Mouse (Mus musculus) heart, embryonic 12.5 days (tissue): ENCODE measurements around the gene Ghrl. TPM values are rescaled to one million over a fixed set of nuclear protein-coding genes. Genes with fewer than 3 reads are reported as not detected.
"Not testable (repeated sequence)": the region's sequence is repeated elsewhere in the genome, so short reads cannot be mapped to it uniquely, and the experiment has no call there.

Experiments
- ATAC-seq: fragments of 200-750 bp; cut with Nextera tagmentation; 2 replicates; pipeline ENCODE4 v1.8.0; 2017; ENCODE audit warnings: moderate TSS enrichment, moderate library complexity; ENCODE audit not compliant: insufficient number of reproducible peaks, low FRiP score
- H3K27ac ChIP-seq: fragments of 300-500 bp; sonication (generic); 2 replicates; pipeline ENCODE4 v1.5.1; 2016; ENCODE audit warnings: mild to moderate bottlenecking, moderate library complexity; ENCODE audit not compliant: poor library complexity, severe bottlenecking
- H3K27me3 ChIP-seq: fragments of 300-500 bp; sonication (generic); replicated peaks from 2 replicates; pipeline ENCODE4 v1.6.1; 2016; ENCODE audit warnings: mild to moderate bottlenecking, moderate library complexity
- H3K36me3 ChIP-seq: fragments of 300-500 bp; sonication (generic); 2 replicates; pipeline ENCODE4 v1.6.1; 2016; ENCODE audit warnings: mild to moderate bottlenecking, moderate library complexity
- H3K4me1 ChIP-seq: fragments of 300-500 bp; sonication (generic); replicated peaks from 2 replicates; pipeline ENCODE4 v1.6.1; 2016; ENCODE audit warnings: mild to moderate bottlenecking
- H3K4me2 ChIP-seq: fragments of 300-500 bp; sonication (generic); 2 replicates; pipeline ENCODE4 v1.6.1; 2016; ENCODE audit warnings: mild to moderate bottlenecking, moderate library complexity
- H3K4me3 ChIP-seq: fragments of 300-500 bp; sonication (generic); 2 replicates; pipeline ENCODE4 v1.5.1; 2016; ENCODE audit warnings: mild to moderate bottlenecking
- H3K9ac ChIP-seq: fragments of 300-500 bp; sonication (generic); 2 replicates; pipeline ENCODE4 v1.6.1; 2016; ENCODE audit warnings: mild to moderate bottlenecking, moderate library complexity
- H3K9me3 ChIP-seq: fragments of 300-500 bp; sonication (generic); replicated peaks from 2 replicates; pipeline ENCODE4 v1.6.1; 2016; ENCODE audit warnings: mild to moderate bottlenecking, moderate library complexity
- WGBS: fragments of 180-500 bp; shearing (Covaris S2); methylation state at CpG from one replicate; pipeline ENCODE4 v1.1.7; 2016; 5-methylcytosine and 5-hydroxymethylcytosine counted together
- polyA plus RNA-seq: library from polyadenylated mRNA; unstranded; fragments of >200 nt; fragmentation: Nextera tagmentation; extraction: Ambion mirVana; gene quantifications from 2 replicates; pipeline ENCODE4 v1.2.1, GENCODE M21; 2016

Ghrl gene
- polyA plus RNA-seq, 1 experiment from 2014 or later = not detected

GRCm38 (mm10) chr6:113679993-113680566 lies 39.6 kb downstream of the Ghrl start:
- WGBS = 76% methylated on average over 9 of the region's 9 CpGs
- no peak overlapping the region for H3K4me2 ChIP-seq
- H3K9ac ChIP-seq = no peak overlapping the region
- H3K27ac ChIP-seq = no peak overlapping the region
- no peak overlapping the region for H3K4me3 ChIP-seq
- no peak for ATAC-seq
- peaks cover 6% of the 10 kb centered on the region; the same call in 1 of the 2 replicates for H3K4me1 ChIP-seq
- H3K27me3 ChIP-seq = no peaks in the 10 kb centered on the region
- H3K9me3 ChIP-seq = no peaks in the 10 kb centered on the region
- no peaks in the 10 kb centered on the region for H3K36me3 ChIP-seq

DNA sequence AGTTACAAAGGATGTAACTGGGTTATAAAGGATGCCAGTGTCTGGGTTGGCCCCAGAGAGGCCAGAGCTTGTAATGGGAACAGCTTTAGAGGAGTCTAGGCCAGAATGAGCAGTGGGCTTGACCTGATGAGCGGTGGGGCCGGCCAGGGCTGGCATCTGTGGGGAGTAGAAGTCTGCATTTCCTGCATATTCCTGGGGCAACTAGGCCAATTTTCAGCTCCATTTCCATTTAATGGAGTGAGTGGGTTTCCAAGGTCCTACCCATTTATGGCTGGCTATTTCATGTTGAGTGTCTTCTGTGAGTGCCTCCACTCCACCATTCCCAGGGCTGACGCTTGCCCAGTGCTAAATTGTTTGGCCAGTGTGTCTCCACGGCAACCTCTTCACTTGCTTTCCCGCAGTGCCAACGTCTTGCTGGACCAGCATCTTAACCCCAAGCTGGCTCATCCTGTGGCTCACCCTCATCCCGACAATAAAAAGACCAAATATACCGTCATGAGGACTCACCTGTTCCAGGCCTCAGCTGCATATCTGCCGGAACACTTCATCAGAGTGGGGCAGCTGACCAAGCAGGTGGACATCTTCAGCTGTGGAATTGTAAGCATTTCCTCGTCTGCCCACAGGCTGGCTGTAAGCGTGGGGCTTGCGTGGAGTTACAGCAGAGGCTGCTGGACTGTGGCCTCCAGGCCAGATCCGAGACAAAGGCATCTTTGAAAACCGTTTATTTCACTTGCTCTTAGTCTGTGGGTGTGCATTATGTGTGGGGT lies 41.3 kb downstream of the Ghrl start:
- Histone ChIP-seq H3K4me2 (no peak overlapping the region), H3K4me3 (no peak overlapping the region), H3K9ac (no peak overlapping the region), H3K9me3 (no peaks in the 10 kb centered on the region), H3K27me3 (no peaks in the 10 kb centered on the region), H3K36me3 (0 out of 2 replicates have a peak, but pooled peaks cover 2% of the 10 kb centered on the region), H3K27ac (no peak overlapping the region), H3K4me1 (peaks cover 6% of the 10 kb centered on the region; the same call in 1 of the 2 replicates)
- no peak for ATAC-seq
- WGBS = 79% methylated on average over 14 of the region's 14 CpGs

- H3K4me3 ChIP-seq = no peak overlapping the region
- H3K9me3 ChIP-seq = no peaks in the 10 kb centered on the region
- H3K4me2 ChIP-seq = no peak overlapping the region
- H3K36me3 ChIP-seq = 0 out of 2 replicates have a peak, but pooled peaks cover 2% of the 10 kb centered on the region
- 65% methylated on average over 14 of the region's 14 CpGs for WGBS
- H3K27me3 ChIP-seq = no peaks in the 10 kb centered on the region
- ATAC-seq = no peak
- H3K27ac ChIP-seq = no peak overlapping the region
- H3K4me1 ChIP-seq = peaks cover 6% of the 10 kb centered on the region; the same call in 1 of the 2 replicates
- H3K9ac ChIP-seq = no peak overlapping the region
These were observed 42.5 kb downstream of the Ghrl start for GRCm38 (mm10) chr6:113677070-113677734.

GRCm38 (mm10) chr6:113675991-113676390 lies 43.7 kb downstream of the Ghrl start:
- Histone ChIP-seq H3K9ac (no peak overlapping the region), H3K36me3 (peaks cover 5% of the 10 kb centered on the region), H3K4me2 (no peak overlapping the region), H3K4me3 (no peak overlapping the region), H3K27me3 (no peaks in the 10 kb centered on the region), H3K4me1 (peaks cover 2% of the 10 kb centered on the region; the same call in 1 of the 2 replicates), H3K9me3 (peaks cover 8% of the 10 kb centered on the region), H3K27ac (no peak overlapping the region)
- ATAC-seq = no peak
- 92% methylated on average over 9 of the region's 9 CpGs for WGBS

GRCm38 (mm10) chr6:113675234-113675633 lies 44.4 kb downstream of the Ghrl start:
- ATAC-seq = no peak
- H3K27ac ChIP-seq = no peak overlapping the region
- H3K9me3 ChIP-seq = peaks cover 8% of the 10 kb centered on the region
- H3K4me1 ChIP-seq = no peaks in the 10 kb centered on the region
- H3K4me3 ChIP-seq = no peak overlapping the region
- no peak overlapping the region for H3K4me2 ChIP-seq
- WGBS = 71% methylated on average over 4 of the region's 4 CpGs
- H3K9ac ChIP-seq = no peak overlapping the region
- H3K36me3 ChIP-seq = peaks cover 5% of the 10 kb centered on the region
- H3K27me3 ChIP-seq = no peaks in the 10 kb centered on the region

- Histone ChIP-seq H3K4me2 (no peak overlapping the region), H3K9me3 (peaks cover 8% of the 10 kb centered on the region), H3K36me3 (peaks cover 5% of the 10 kb centered on the region), H3K4me3 (no peak overlapping the region), H3K4me1 (peaks cover 17% of the 10 kb centered on the region), H3K27me3 (no peaks in the 10 kb centered on the region), H3K9ac (no peak overlapping the region), H3K27ac (no peak overlapping the region)
- 81% methylated on average over 6 of the region's 6 CpGs for WGBS
- ATAC-seq = no peak
These were observed 46.7 kb downstream of the Ghrl start for GRCm38 (mm10) chr6:113672989-113673388.

GRCm38 (mm10) chr6:113672029-113672428 lies 47.7 kb downstream of the Ghrl start:
- not testable (repeated sequence) for H3K4me3 ChIP-seq, ATAC-seq, H3K9me3 ChIP-seq, H3K27ac ChIP-seq, H3K36me3 ChIP-seq, H3K4me2 ChIP-seq, H3K9ac ChIP-seq, H3K27me3 ChIP-seq
- WGBS = 83% methylated on average over 1 of the region's 1 CpGs
- H3K4me1 ChIP-seq = peaks cover 25% of the 10 kb centered on the region

GRCm38 (mm10) chr6:113669821-113670220 lies 49.9 kb downstream of the Ghrl start:
- H3K27me3 ChIP-seq = no peaks in the 10 kb centered on the region
- no peak for ATAC-seq
- H3K9ac ChIP-seq = no peak overlapping the region
- peaks cover 34% of the 10 kb centered on the region for H3K4me1 ChIP-seq
- peaks cover 5% of the 10 kb centered on the region for H3K36me3 ChIP-seq
- no peak overlapping the region for H3K27ac ChIP-seq
- H3K4me2 ChIP-seq = no peak overlapping the region
- WGBS = 46% methylated on average over 7 of the region's 7 CpGs
- no peak overlapping the region for H3K4me3 ChIP-seq
- H3K9me3 ChIP-seq = peaks cover 8% of the 10 kb centered on the region

- Histone ChIP-seq H3K27me3 (no peaks in the 10 kb centered on the region), H3K36me3 (peaks cover 3% of the 10 kb centered on the region), H3K9me3 (peaks cover 8% of the 10 kb centered on the region), H3K4me1 (peaks cover 34% of the 10 kb centered on the region), H3K9ac (no peak overlapping the region), H3K27ac (peak overlapping the region; percentile 65), H3K4me2 (peak overlapping the region; percentile 3; the same call in 1 of the 2 replicates), H3K4me3 (no peak overlapping the region)
- peak; percentile 80 for ATAC-seq
- WGBS = 37% methylated on average over 15 of the region's 15 CpGs
These were observed 51.2 kb downstream of the Ghrl start for GRCm38 (mm10) chr6:113668287-113669154.

DNA sequence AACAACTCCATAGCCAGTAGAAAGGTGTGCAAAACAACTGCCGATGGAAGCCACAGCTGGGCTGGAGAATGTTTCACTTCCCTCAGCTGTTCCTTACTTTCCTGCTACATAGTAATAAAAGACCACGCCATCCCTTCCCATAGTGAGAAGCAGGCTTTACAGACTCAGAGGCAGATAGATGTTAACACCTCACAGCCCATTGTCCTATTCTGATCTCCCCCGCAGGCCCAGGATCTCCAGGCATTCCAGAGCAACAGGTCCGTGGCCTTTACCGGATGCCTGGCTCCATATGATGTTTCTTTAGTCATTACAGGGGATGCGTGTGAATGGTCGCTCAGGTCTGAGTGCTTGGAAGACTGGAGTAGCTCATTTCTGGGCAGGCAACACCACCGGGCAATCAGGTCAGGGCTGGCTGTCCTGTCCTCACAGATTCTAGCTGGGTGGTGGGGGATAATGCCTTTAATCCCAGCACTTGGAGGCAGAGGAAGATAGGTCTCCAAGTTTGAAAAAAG lies 52.0 kb downstream of the Ghrl start:
- no peaks in the 10 kb centered on the region for H3K27me3 ChIP-seq
- H3K36me3 ChIP-seq = peaks cover 3% of the 10 kb centered on the region
- H3K4me2 ChIP-seq = no peak overlapping the region
- 46% methylated on average over 8 of the region's 8 CpGs for WGBS
- no peak for ATAC-seq
- peaks cover 13% of the 10 kb centered on the region for H3K9me3 ChIP-seq
- peak overlapping the region; percentile 38 for H3K27ac ChIP-seq
- H3K4me1 ChIP-seq = peaks cover 34% of the 10 kb centered on the region
- H3K4me3 ChIP-seq = no peak overlapping the region
- no peak overlapping the region for H3K9ac ChIP-seq
